Mouse (Mus musculus): ENCODE data around the gene AC129217.1.

GRCm38 (mm10) chr19:8853117-8853516 is 23.5 kb downstream of the AC129217.1 start:
- TF ChIP-seq CTCF (IDR thresholded peaks at IDR 0.05) (no peak), POLR2A (IDR thresholded peaks at IDR 0.05; ENCODE audit: insufficient read depth, low read depth, low read length) (no peak), EP300 (IDR thresholded peaks at IDR 0.05; ENCODE audit: insufficient read depth, low read depth, low read length) (no peak)

All from heart, adult 2 months (tissue).